Mouse (Mus musculus): ENCODE results near the gene Mettl9.

Gene Mettl9

DNA sequence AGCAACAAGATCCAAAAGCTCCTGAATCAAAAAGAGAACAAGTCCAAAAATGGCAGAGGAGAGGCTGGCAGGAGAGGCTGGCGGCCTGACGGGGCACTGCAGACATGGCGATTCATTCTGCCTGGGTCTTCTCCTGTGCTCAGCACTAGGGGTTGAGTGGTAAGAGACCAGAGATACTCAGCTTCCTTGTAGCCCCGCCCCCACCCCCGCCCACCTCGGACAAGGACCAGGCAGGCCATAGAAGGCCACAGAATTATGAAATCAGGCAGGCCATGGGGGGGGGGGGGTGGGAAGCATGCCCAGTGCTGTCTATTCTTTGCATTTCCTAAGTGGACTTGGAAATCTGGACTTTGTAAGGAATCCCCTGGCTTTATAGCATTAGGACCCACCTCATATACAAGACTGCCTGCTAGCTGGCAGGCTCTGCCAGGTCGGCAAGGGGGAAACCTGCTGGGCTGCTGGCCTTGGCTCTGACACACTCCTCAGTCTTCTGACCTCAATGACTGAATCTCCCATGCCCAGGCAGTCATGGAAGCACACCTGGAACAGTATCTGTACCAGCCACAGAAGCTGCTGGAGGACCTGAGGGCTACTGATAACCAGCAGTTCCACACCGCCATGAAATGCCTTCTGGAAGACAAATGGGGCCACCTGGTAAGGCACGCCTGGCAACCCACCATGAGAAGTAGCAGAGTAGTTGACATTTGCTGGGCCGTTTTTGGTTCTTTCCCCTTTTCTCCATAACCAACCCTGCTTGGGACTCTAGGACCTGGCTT is 64.6 kb downstream of the Mettl9 start:
- in situ Hi-C loops (cut with MboI, MseI): no loop called here

DNA sequence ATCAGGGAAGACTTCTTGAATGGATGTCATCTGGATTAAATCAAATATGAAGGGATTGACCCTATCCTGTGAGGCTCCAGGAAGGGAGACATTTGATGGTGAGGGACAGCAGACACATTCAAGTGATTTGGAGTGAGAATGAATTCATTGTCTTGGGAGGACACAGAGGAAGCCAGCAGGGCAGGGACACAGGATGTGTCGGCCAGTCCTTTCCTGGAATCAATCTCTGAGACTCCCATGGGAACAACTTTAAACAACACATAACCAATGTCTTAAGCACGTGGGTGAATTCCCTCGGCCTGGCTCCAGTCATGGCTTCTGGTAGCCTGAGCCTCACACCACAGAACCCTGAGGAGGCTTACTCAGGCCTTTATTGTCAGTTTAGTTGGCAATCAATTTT is 73.6 kb downstream of the Mettl9 start:
- in situ Hi-C loops (cut with MboI, MseI): no loop called here

DNA sequence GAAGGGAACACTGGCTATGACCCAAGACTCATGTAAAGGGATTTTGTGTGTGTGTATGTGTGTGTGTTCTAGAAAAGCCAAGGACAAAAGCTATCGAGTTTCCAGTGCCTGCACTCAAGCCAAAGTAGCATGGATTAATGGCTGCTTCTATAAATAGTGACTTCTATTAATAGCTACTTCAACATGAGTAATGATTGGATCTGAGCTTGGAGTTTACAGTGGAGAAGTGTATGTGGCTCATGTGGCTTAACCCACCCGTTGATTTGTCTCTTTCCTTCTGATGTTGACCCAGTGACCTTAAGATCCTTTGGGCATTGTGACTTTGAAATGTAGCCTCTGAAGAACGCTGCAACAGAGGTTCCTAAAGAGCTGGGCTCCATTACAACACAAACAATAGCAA is 77.1 kb downstream of the Mettl9 start:
- in situ Hi-C loops (cut with MboI, MseI): loop anchor here (10.0 kb wide), 1 partner anchor 177 kb away; no protein-coding TSS in a partner anchor

DNA sequence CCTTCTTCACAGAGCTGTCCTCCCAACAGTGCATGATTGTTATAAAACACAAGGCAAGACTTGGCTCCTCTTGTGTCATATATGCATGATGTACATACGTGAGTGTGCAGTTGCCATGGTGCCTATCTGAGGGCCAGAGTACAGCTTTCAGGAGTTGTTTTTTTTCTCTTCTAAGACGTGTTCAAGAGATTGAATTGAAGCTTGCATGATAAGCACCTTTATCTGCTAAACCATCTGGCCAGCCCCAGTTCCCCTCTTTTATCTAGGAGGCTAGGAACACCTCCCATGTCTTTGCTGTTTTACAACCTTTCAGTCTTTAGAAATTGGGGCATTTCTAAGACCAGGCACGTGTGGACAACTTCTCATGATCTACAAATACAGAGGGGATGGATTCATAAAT is 77.5 kb downstream of the Mettl9 start:
- in situ Hi-C loops (cut with MboI, MseI): loop anchor here (10.0 kb wide), 1 partner anchor 177 kb away; no protein-coding TSS in a partner anchor

DNA sequence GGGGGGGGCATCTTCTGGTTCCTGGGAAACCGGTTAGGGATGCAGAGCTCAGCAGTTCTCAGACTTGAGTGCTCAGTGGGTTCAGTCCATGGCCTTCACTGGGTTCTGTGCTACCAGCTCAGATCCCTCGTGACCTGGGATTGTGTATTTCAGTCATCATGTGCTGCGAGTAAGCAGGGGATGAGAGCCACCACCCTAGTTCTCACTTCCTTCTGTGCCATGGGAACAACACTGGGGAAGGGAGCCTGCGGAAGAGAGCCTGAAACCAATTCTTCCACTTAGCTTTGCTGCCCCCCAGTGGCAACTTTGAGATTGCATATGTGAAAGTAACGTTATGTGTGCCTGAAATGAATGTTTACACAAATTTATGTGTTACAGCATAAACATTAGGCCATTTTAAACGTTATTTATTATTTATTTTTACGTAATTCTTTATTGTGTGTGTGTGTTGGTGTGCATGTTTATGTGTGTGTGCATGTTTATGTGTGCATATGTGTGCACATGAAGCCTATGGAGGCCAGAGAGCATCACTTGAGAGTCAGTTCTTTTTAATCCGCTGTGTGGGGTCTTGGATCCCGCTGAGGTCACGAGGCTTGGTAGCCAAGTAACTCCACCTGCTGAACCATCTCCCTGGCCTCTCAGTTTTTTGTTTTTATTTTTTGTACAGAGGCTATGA is 86.0 kb downstream of the Mettl9 start:
- in situ Hi-C loops (cut with MboI, MseI): no loop called here
